Mouse (Mus musculus) limb, embryonic 15.5 days (tissue): Measurements from ENCODE around the gene Fam206a. TPM values are rescaled to one million over a fixed set of nuclear protein-coding genes. Genes with fewer than 3 reads are reported as not detected.
A peak's percentile ranks its signal among the peaks of the same experiment; 100 is the strongest.

ENCODE experiments used
- ATAC-seq: fragments of 200-750 bp; cut with Nextera tagmentation; 2 replicates; pipeline ENCODE4 v1.8.0; 2017; ENCODE audit warnings: low read depth, moderate TSS enrichment; ENCODE audit not compliant: insufficient number of reproducible peaks, low FRiP score, low TSS enrichment
- H3K27ac ChIP-seq: fragments of 300-500 bp; sonication (generic); 2 replicates; pipeline ENCODE4 v1.5.1; 2015; ENCODE audit warnings: moderate library complexity, mild to moderate bottlenecking, inconsistent platforms
- H3K27me3 ChIP-seq: fragments of 300-500 bp; sonication (generic); 2 replicates; pipeline ENCODE4 v1.6.1; 2015; ENCODE audit warnings: inconsistent platforms
- H3K36me3 ChIP-seq: fragments of 300-500 bp; sonication (generic); 2 replicates; pipeline ENCODE4 v1.6.1; 2015; ENCODE audit warnings: inconsistent platforms
- H3K4me1 ChIP-seq: fragments of 300-500 bp; sonication (generic); 2 replicates; pipeline ENCODE4 v1.6.1; 2015; ENCODE audit warnings: inconsistent platforms
- H3K4me2 ChIP-seq: fragments of 300-500 bp; sonication (generic); 2 replicates; pipeline ENCODE4 v1.6.1; 2015; ENCODE audit warnings: mild to moderate bottlenecking, inconsistent platforms
- H3K4me3 ChIP-seq: fragments of 300-500 bp; sonication (generic); 2 replicates; pipeline ENCODE4 v1.5.1; 2015; ENCODE audit warnings: mild to moderate bottlenecking, inconsistent platforms
- H3K9ac ChIP-seq: fragments of 300-500 bp; sonication (generic); 2 replicates; pipeline ENCODE4 v1.6.1; 2015; ENCODE audit warnings: inconsistent platforms
- H3K9me3 ChIP-seq: fragments of 300-500 bp; sonication (generic); 2 replicates; pipeline ENCODE4 v1.6.1; 2016; ENCODE audit warnings: inconsistent platforms
- WGBS: fragments of 180-500 bp; shearing (Covaris S2); methylation state at CpG from one replicate; pipeline ENCODE4 v1.1.7; 2015; 5-methylcytosine and 5-hydroxymethylcytosine counted together
- polyA plus RNA-seq: library from polyadenylated mRNA; unstranded; fragments of >200 nt; fragmentation: Nextera tagmentation; extraction: Ambion mirVana; gene quantifications from 2 replicates; pipeline ENCODE4 v1.2.1, GENCODE M21; 2015

The Fam206a gene
- polyA plus RNA-seq, 1 experiment from 2014 or later, result 16.4 TPM

DNA sequence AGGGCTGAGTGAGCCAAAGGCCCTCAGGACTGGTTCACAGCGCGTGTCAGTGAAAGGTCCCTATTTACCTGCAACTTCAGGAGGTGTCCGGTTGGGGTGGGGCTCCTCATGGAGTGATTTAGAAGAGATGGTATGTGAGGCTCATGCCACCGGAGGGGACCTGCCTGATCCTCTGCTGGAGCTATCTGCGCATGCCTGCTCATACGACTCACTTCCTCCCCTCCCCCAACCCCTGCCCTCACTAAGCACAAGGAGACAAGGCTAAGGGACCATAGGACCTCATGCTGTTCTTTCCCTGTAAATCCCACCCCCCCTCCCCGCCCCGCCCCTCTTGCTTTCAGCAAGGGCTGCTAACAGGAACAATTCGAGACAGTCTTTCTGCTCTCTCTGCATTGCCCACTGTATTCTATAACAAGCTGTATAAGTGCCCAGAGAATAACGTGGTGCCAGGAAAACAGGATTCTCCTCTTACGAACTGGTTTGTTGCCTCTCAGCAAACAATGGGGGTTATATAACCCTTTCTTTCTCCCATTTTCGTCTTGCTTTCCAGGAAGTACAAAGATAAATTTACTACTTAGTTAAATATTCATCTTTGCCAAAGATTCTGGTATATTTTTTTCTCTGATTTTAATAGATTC lies 43.9 kb downstream of the Fam206a start:
- 62% methylated on average over 12 of the region's 12 CpGs for WGBS
- Histone ChIP-seq H3K9me3 (no peaks in the 10 kb centered on the region), H3K4me1 (peaks cover 4% of the 10 kb centered on the region), H3K9ac (no peak overlapping the region), H3K4me2 (no peak overlapping the region), H3K4me3 (no peak overlapping the region), H3K27me3 (no peaks in the 10 kb centered on the region), H3K27ac (no peak overlapping the region), H3K36me3 (peaks cover 25% of the 10 kb centered on the region)
- ATAC-seq, result 0 out of 2 replicates have a peak, but pooled peaks have one; percentile 55

DNA sequence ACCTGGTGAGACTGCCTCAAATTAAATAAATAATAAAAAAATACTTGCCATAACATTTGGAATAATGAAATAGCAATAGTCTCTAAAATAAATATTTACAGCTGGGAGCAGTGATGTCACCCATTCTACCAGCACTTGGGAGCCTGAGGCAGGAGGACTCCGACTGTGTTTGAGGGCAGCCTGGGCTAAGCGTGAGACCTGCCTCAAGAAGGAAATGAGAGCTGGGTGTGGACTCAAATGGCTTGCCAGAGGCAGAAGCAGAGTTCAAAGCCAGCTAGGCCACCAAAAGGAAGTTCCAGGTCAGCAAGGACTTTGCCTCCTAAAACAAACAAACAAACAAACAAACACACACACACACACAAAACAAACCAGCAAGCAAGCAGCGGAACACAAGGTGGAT lies 45.3 kb downstream of the Fam206a start:
- H3K27me3 ChIP-seq, result no peaks in the 10 kb centered on the region
- peaks cover 20% of the 10 kb centered on the region for H3K36me3 ChIP-seq
- H3K4me2 ChIP-seq, result no peak overlapping the region
- no peak overlapping the region for H3K9ac ChIP-seq
- no peaks in the 10 kb centered on the region for H3K9me3 ChIP-seq
- no peak overlapping the region for H3K27ac ChIP-seq
- H3K4me3 ChIP-seq, result no peak overlapping the region
- ATAC-seq, result no peak
- 79% methylated on average over 3 of the region's 3 CpGs for WGBS
- peaks cover 4% of the 10 kb centered on the region for H3K4me1 ChIP-seq

DNA sequence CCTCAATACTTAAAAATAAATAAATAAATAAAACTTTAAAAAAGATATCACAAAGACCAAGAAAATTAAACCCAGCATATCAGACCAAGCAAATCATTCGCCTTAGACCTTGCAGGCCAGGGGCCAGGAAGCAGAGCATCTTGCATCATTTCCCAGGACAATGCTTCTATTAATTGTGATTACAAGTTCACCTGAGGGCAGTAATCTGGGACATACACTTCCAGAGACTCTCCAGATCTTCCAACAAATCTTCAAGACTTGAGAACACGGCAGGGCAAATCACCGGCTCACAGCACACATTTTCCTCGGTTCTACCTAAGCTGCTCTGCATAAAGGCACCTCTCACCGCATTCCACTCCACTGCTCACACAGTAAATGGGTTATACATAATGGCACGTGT lies 45.9 kb downstream of the Fam206a start:
- H3K9ac ChIP-seq, result no peak overlapping the region
- ATAC-seq, result no peak
- 85% methylated on average over 6 of the region's 6 CpGs for WGBS

DNA sequence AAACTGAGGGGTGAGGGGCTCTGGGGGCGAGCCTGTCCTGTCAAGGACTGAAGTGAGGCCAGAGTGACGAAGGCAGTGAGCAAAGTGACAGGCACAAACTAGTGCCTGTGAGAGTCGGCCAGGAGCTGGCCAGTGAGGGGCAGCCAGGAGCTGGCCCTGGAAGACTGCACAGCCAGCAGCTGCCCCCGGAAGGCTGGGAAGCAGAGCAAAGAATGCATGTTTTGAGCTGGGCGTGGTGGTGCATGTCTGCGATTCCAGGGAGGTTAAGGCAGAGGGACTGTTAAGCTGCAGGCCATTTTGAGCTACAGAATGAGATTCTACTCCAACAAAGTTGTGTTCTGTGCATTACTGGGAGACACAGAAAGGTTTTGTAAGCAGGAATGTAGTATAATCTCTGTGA lies 48.6 kb downstream of the Fam206a start:
- 32% methylated on average over 6 of the region's 6 CpGs for WGBS
- 0 out of 2 replicates have a peak, but pooled peaks cover 4% of the 10 kb centered on the region for H3K36me3 ChIP-seq
- H3K27me3 ChIP-seq, result no peaks in the 10 kb centered on the region
- no peak overlapping the region for H3K4me3 ChIP-seq
- no peaks in the 10 kb centered on the region for H3K9me3 ChIP-seq
- H3K4me2 ChIP-seq, result no peak overlapping the region
- no peak overlapping the region for H3K9ac ChIP-seq
- 0 out of 2 replicates have a peak, but pooled peaks have one; percentile 52 for ATAC-seq
- peaks cover 7% of the 10 kb centered on the region for H3K4me1 ChIP-seq
- H3K27ac ChIP-seq, result peak overlapping the region; percentile 47

More for the DNA sequence above, 45.9 kb downstream of the Fam206a start:
- Histone ChIP-seq H3K9me3 (no peaks in the 10 kb centered on the region), H3K27me3 (no peaks in the 10 kb centered on the region), H3K27ac (no peak overlapping the region), H3K4me2 (no peak overlapping the region), H3K4me3 (no peak overlapping the region), H3K36me3 (peaks cover 20% of the 10 kb centered on the region), H3K4me1 (peaks cover 4% of the 10 kb centered on the region)

DNA sequence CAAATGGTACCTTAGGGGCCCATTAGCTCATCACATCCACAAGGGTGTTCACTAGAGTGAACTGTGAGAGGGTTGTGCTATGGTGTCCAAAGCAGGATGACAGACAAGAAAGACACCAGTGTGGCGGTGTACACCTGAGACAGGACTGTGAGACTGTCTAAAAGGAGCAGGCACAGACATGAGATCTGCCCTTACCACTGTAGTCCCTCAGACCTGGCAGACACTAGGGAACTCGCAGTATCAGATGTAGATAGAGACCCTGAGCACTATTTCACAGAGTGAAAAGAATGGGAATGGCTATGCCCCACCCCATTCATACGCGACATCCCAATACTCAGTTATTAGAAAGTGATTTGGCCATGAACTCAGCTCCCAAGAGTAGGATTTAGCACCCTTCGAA lies 53.8 kb downstream of the Fam206a start:
- Histone ChIP-seq H3K36me3 (no peaks in the 10 kb centered on the region), H3K4me3 (no peak overlapping the region), H3K9ac (no peak overlapping the region), H3K4me2 (no peak overlapping the region), H3K4me1 (peaks cover 6% of the 10 kb centered on the region; the same call in 1 of the 2 replicates), H3K9me3 (no peaks in the 10 kb centered on the region), H3K27ac (no peak overlapping the region), H3K27me3 (no peaks in the 10 kb centered on the region)
- no peak for ATAC-seq
- 89% methylated on average over 5 of the region's 5 CpGs for WGBS

DNA sequence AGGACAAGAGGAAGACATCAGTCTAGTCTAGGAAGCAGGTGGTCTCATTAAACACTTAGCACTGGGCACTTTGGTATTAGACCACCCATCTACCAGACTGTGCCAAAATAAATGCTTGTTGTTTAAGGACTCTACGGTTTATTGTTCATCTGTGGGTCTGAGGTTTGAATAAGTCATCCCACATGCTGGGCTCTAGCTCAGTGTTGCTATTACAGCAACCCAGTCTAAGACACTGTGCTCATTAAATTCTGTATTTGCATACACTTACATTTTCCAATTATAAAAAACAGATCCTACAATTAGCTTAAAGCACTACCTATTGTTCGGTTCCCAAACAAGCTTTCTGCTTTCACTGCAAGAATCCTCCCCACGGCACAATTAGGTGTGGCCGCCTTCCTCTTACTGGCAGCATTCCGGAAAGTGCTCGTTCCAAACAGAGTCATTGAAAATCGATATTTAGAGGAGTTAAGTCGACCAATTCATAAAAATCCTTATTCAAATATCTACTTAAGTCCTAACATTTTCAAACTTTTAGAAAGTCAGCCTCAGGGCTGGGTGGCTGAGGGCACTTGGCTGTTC lies 54.3 kb downstream of the Fam206a start:
- H3K9me3 ChIP-seq, result no peaks in the 10 kb centered on the region
- no peak overlapping the region for H3K9ac ChIP-seq
- no peaks in the 10 kb centered on the region for H3K36me3 ChIP-seq
- no peaks in the 10 kb centered on the region for H3K27me3 ChIP-seq
- ATAC-seq, result no peak
- no peak overlapping the region for H3K4me2 ChIP-seq
- H3K4me3 ChIP-seq, result no peak overlapping the region
- H3K4me1 ChIP-seq, result peaks cover 6% of the 10 kb centered on the region; the same call in 1 of the 2 replicates
- 59% methylated on average over 8 of the region's 8 CpGs for WGBS
- H3K27ac ChIP-seq, result no peak overlapping the region

DNA sequence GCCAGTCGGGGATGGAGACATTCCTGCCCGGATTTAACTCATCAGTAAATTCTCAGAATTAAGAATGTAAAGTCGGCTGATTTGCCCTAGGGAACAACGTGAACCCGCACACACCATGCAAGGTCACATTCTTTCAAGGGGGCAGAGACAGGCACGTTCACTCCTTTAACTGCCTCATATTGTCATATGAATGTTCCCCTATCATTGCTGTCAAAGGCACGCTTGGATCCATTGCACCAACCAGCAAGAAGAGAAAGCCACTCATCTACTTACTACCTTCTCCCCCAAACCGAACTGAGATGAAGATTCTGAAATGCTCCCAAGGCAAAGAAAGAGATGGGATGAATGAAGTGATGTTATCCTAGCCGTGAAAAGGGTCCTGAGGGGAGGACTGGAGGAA lies 56.6 kb downstream of the Fam206a start:
- WGBS, result 66% methylated on average over 9 of the region's 9 CpGs
- H3K4me1 ChIP-seq, result peaks cover 9% of the 10 kb centered on the region
- H3K9me3 ChIP-seq, result no peaks in the 10 kb centered on the region
- no peak overlapping the region for H3K4me3 ChIP-seq
- no peaks in the 10 kb centered on the region for H3K27me3 ChIP-seq
- no peak overlapping the region for H3K27ac ChIP-seq
- ATAC-seq, result no peak
- no peaks in the 10 kb centered on the region for H3K36me3 ChIP-seq
- H3K9ac ChIP-seq, result no peak overlapping the region
- no peak overlapping the region for H3K4me2 ChIP-seq

Other genes starting within 250 kb of the Fam206a start
- gene Gm26657, start 62.3 kb upstream of the Fam206a start, polyA plus RNA-seq, result not detected in 2 replicates
- gene Actl7b, start 60.9 kb upstream of the Fam206a start, polyA plus RNA-seq, result not detected in 2 replicates
- gene Actl7a, start 58.9 kb upstream of the Fam206a start, polyA plus RNA-seq, result not detected in 2 replicates
- gene Elp1, start within 50 bp of the Fam206a start, polyA plus RNA-seq, result 36.7 and 40.3 TPM in 2 replicates
- gene Ctnnal1, start 62.8 kb downstream of the Fam206a start, polyA plus RNA-seq, result 24.9 and 26.7 TPM in 2 replicates
- gene Tmem245, start 145.1 kb downstream of the Fam206a start, polyA plus RNA-seq, result 10.9 TPM in 2 replicates
- gene Frrs1l, start 188.0 kb downstream of the Fam206a start, polyA plus RNA-seq, result 1.8 and 2.5 TPM in 2 replicates